Mouse (Mus musculus) heart, adult 2 months (tissue): ENCODE results near the gene Dpf2. TPM values are rescaled to one million over a fixed set of nuclear protein-coding genes. Genes with fewer than 3 reads are reported as not detected.
A peak's percentile ranks its signal among the peaks of the same experiment; 100 is the strongest.

Experiments
- DNase-seq, 2 experiments: peaks; one replicate each; pipeline ENCODE4 v3.0.0; 2021
- H3K27ac ChIP-seq: fragments of 200-600 bp; 2 replicates; pipeline ENCODE4 v1.8.1; 2022
- H3K27me3 ChIP-seq: fragments of 200-500 bp; 2 replicates; pipeline ENCODE4 v1.6.1; 2012; ENCODE audit warnings: mild to moderate bottlenecking, low read length, inconsistent platforms, mixed read lengths; ENCODE audit not compliant: control insufficient read depth, insufficient read depth
- H3K36me3 ChIP-seq: fragments of 200-500 bp; 2 replicates; pipeline ENCODE4 v1.6.1; 2012; ENCODE audit warnings: low read length, inconsistent platforms; ENCODE audit not compliant: control insufficient read depth, insufficient read depth
- H3K4me1 ChIP-seq: fragments of 200-500 bp; 2 replicates; pipeline ENCODE4 v1.6.1; 2011; ENCODE audit warnings: low read length; ENCODE audit not compliant: control insufficient read depth, insufficient read depth
- H3K4me3 ChIP-seq: fragments of 200-600 bp; 2 replicates; pipeline ENCODE4 v1.8.1; 2022
- H3K79me2 ChIP-seq: fragments of 200-500 bp; replicated peaks from 2 replicates; pipeline ENCODE4 v1.6.1; 2012; ENCODE audit warnings: mild to moderate bottlenecking, inconsistent platforms, low read length, moderate library complexity, mixed read lengths; ENCODE audit not compliant: control insufficient read depth, insufficient read depth
- H3K9ac ChIP-seq: fragments of 200-500 bp; 2 replicates; pipeline ENCODE4 v1.6.1; 2012; ENCODE audit warnings: low read depth, mild to moderate bottlenecking, control low read depth, inconsistent platforms, low read length, mixed read lengths
- CTCF ChIP-seq: fragments of 200-600 bp; IDR thresholded peaks from 2 replicates; pipeline ENCODE4 v1.8.1; 2022; ENCODE audit warnings: antibody characterized with exemption, mild to moderate bottlenecking, moderate library complexity
- EP300 ChIP-seq: fragments of 200-500 bp; IDR thresholded peaks from 2 replicates; pipeline ENCODE4 v1.6.1; 2011; ENCODE audit warnings: low read depth, low read length, control low read depth; ENCODE audit not compliant: insufficient read depth
- POLR2A ChIP-seq: fragments of 200-500 bp; IDR thresholded peaks from 2 replicates; pipeline ENCODE4 v1.6.1; 2011; ENCODE audit warnings: mild to moderate bottlenecking, low read depth, low read length, control low read depth; ENCODE audit not compliant: insufficient read depth
- WGBS: fragments of 180-500 bp; shearing (Covaris S2); methylation state at CpG from one replicate; pipeline ENCODE4 v1.1.7; 2018; 5-methylcytosine and 5-hydroxymethylcytosine counted together
- intact Hi-C: fragments of 180-260 bp; cut with DNase I; formaldehyde crosslinking; loops from one replicate; pipeline ENCODE4 v1.15.1; 2025
- polyA plus RNA-seq: library from polyadenylated mRNA; depleted of rRNA; stranded (reverse); fragments of >200 nt; gene quantifications from 2 replicates; pipeline ENCODE4 v1.2.3, GENCODE M21; 2012
- total RNA-seq, 2 experiments: library from RNA; stranded (reverse); gene quantifications; 2 replicates each; pipeline ENCODE4 v1.2.3; 2021

Dpf2 gene
- total and polyA plus RNA-seq, 3 experiments: 71.8 to 83.5 (median 82.3) TPM

- peak; percentile 96 to 97 for DNase-seq
- Histone ChIP-seq H3K27me3 (no peaks in the 10 kb centered on the region), H3K79me2 (0 out of 2 replicates have a peak, but pooled peaks cover 3% of the 10 kb centered on the region), H3K9ac (peak within 1 kb of the TSS; percentile 90), H3K36me3 (no peaks in the 10 kb centered on the region; the same call in 1 of the 2 replicates), H3K4me1 (peaks cover 18% of the 10 kb centered on the region), H3K27ac (peak within 1 kb of the TSS; percentile 98), H3K4me3 (peak within 1 kb of the TSS; percentile 80)
- intact Hi-C loops: loop anchor here (1.0 to 2.0 kb wide), 2 partner anchors 16 to 32 kb away; no protein-coding TSS in a partner anchor
- TF ChIP-seq CTCF: no peak
- TF ChIP-seq EP300: peak; percentile 70
- peak; percentile 98 for TF ChIP-seq POLR2A
- WGBS: under 1% methylated on average over 18 of the region's 18 CpGs
Observed at GRCm38 (mm10) chr19:5924713-5925093, 11.9 kb upstream of the Dpf2 start, which contains the start of gene Cdc42ep2. Cdc42ep2 (minus strand) TSS chr19:5924816.

GRCm38 (mm10) chr19:5923990-5924712 lies 11.3 kb upstream of the Dpf2 start:
- DNase-seq: peak; percentile 92 to 95
- Histone ChIP-seq H3K4me3 (peak overlapping the region; percentile 80), H3K9ac (peak overlapping the region; percentile 90), H3K36me3 (no peaks in the 10 kb centered on the region; the same call in 1 of the 2 replicates), H3K27ac (peak overlapping the region; percentile 98), H3K27me3 (no peaks in the 10 kb centered on the region), H3K4me1 (peaks cover 14% of the 10 kb centered on the region), H3K79me2 (0 out of 2 replicates have a peak, but pooled peaks cover 3% of the 10 kb centered on the region)
- WGBS: under 1% methylated on average over 38 of the region's 38 CpGs
- intact Hi-C loops: loop anchor here (1.0 to 2.0 kb wide), 3 partner anchors 17 to 91 kb away; partner anchors contain the start of gene Capn1
- peak; percentile 32; the same call in 1 of the 2 replicates for TF ChIP-seq POLR2A
- TF ChIP-seq CTCF: peak; percentile 86
- TF ChIP-seq EP300: peak; percentile 66; the same call in 1 of the 2 replicates

GRCm38 (mm10) chr19:5922963-5923362 lies 10.2 kb upstream of the Dpf2 start:
- peak overlapping the region; percentile 80 for H3K4me3 ChIP-seq
- peak overlapping the region; percentile 10 for H3K9ac ChIP-seq
- no peak for DNase-seq
- H3K4me1 ChIP-seq: peaks cover 12% of the 10 kb centered on the region
- H3K79me2 ChIP-seq: 0 out of 2 replicates have a peak, but pooled peaks cover 5% of the 10 kb centered on the region
- no peaks in the 10 kb centered on the region; the same call in 1 of the 2 replicates for H3K36me3 ChIP-seq
- WGBS: 74% methylated on average over 3 of the region's 3 CpGs
- TF ChIP-seq EP300: no peak
- no peak for TF ChIP-seq POLR2A
- no peak for TF ChIP-seq CTCF
- peak overlapping the region; percentile 98 for H3K27ac ChIP-seq
- intact Hi-C loops: loop anchor here (2.0 kb wide), 1 partner anchor 92 kb away; the partner anchor contains the start of gene Capn1
- H3K27me3 ChIP-seq: no peaks in the 10 kb centered on the region

GRCm38 (mm10) chr19:5922119-5922942 lies 9.5 kb upstream of the Dpf2 start:
- intact Hi-C loops: loop anchor here (2.0 kb wide), 1 partner anchor 92 kb away; the partner anchor contains the start of gene Capn1
- H3K4me1 ChIP-seq: peaks cover 12% of the 10 kb centered on the region
- peaks cover 5% of the 10 kb centered on the region; the same call in 1 of the 2 replicates for H3K79me2 ChIP-seq
- peak overlapping the region; percentile 98 for H3K27ac ChIP-seq
- no peaks in the 10 kb centered on the region for H3K27me3 ChIP-seq
- peak; percentile 96 for TF ChIP-seq EP300
- TF ChIP-seq CTCF: no peak
- TF ChIP-seq POLR2A: peak; percentile 54; the same call in 1 of the 2 replicates
- DNase-seq: peak; percentile 63 to 77
- H3K4me3 ChIP-seq: peak overlapping the region; percentile 40
- H3K36me3 ChIP-seq: no peaks in the 10 kb centered on the region; the same call in 1 of the 2 replicates
- peak overlapping the region; percentile 30 for H3K9ac ChIP-seq
- WGBS: 26% methylated on average over 15 of the region's 15 CpGs

GRCm38 (mm10) chr19:5921715-5922114 lies 8.9 kb upstream of the Dpf2 start:
- Histone ChIP-seq H3K27ac (peak overlapping the region; percentile 98), H3K4me3 (peak overlapping the region; percentile 40), H3K36me3 (peaks cover 2% of the 10 kb centered on the region), H3K27me3 (no peaks in the 10 kb centered on the region), H3K4me1 (peaks cover 12% of the 10 kb centered on the region), H3K9ac (peak overlapping the region; percentile 30), H3K79me2 (peaks cover 7% of the 10 kb centered on the region; the same call in 1 of the 2 replicates)
- DNase-seq: peak; percentile 63 to 64
- intact Hi-C loops: loop anchor here (2.0 kb wide), 1 partner anchor 93 kb away; the partner anchor contains the start of gene Capn1
- WGBS: 24% methylated on average over 9 of the region's 9 CpGs
- TF ChIP-seq EP300 (peak; percentile 73; the same call in 1 of the 2 replicates), CTCF (no peak)
